Mouse (Mus musculus) liver (tissue): ENCODE data around the gene Col6a6.

Source experiments
- DNase-seq: peaks from one replicate; pipeline ENCODE4 v3.0.0-alpha.2; 2020; ENCODE audit warnings: mixed read lengths

Gene Col6a6

GRCm38 (mm10) chr9:105734651-105735050 lies 93.3 kb downstream of the Col6a6 start:
- no peak for DNase-seq

DNA sequence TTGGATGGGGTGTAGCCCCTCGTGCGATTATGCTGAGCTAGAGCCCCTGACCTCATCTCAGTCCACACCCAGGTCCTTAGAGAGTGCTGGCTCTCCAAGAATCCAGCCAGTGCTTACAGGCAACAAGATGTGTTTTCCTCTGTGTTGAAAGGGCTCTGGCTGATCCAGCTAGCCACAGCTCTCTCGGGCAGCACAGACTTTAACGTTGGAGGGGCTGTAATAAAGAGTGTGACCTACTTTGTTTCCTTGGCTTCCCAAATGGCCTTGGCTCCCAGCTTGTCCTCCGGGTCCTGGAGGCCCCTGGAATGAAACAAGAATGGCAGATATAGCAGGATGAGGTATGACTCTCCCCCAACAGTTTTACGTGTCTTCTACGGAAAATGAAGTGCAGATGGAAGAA lies 96.0 kb downstream of the Col6a6 start:
- DNase-seq = no peak

DNA sequence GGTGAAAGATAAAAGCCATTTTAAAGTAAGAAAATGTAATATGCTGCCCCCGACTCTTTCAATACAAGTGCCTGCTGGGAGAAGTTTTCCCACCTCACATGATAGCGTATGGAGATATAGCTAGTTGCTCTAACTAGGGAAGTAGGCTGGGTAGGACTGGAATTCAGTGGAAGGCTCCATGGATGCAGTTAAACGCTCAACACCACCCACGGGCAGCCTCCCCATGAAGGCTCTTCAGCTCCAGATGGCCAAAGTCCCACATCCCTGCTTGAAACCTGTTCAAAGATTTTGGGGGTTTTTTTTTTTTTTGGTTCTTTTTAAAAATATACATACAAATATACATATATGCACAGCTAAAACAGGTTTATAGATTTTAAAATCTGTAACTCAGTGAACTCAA lies 107.5 kb downstream of the Col6a6 start:
- no peak for DNase-seq

DNA sequence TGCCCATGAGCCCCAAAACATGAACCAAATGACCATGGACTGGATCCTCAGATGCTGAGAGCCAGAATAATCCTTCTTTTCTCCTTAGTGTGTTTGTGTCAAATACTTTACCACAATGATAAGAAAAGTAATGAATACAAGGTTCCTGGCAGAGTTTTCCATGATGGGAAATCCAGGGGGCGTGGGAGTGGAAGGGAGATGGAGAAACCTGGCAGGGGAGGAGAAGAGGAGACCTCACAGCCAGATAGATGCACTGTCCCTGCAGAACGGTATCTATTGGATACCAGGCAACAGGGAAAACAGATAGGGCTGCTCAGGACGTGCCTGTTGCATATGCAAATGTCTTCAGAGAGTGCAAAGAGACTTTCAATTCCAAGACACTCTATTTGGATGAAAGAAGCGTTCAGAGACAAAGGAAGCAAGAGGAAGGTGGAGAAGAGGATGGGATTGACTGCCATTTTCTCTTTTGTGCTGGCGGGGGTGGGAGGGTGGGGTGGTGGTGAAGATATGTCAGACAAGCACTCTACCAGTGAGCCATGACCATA lies 108.0 kb downstream of the Col6a6 start:
- DNase-seq = no peak

DNA sequence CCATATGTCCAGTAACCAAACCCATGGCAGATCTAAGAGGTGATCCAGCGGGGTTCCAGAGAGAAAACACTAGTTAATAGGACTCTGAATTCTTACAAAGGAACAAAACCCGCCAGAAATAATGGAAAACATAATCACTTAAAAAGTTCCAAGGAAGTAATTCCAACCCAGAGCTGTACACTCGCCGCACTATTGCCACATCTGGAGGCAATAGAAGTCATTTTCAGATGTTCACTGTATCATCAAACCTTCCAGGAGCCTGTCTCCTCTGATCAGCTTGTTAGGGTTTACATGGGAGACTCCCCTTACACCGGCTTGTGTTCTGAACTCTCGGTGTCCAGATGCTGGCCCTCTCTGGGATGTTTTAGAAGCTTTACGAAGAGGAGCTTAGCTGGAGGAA lies 108.6 kb downstream of the Col6a6 start:
- DNase-seq = no peak

DNA sequence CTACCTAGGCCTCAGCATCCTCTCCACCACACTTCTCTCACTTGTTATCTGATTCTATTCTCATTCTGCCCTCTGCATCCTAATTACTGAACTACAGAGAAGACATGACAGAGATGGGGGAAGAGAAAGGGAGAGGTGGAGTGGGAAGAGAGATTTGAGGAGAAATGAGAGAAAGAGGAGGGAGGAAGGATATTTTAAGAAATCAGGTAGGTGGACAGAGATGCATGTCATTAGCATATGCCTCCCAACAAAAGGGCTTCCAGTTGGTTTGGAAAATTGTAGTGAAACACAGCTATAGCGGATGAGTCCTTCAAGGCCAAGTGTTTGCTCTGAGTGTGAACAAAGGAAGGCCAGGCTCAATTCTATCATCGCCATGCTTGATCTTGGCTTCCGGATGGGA lies 115.9 kb downstream of the Col6a6 start:
- DNase-seq = no peak

- no peak for DNase-seq
Observed at GRCm38 (mm10) chr9:105705011-105705410, 122.9 kb downstream of the Col6a6 start.

DNA sequence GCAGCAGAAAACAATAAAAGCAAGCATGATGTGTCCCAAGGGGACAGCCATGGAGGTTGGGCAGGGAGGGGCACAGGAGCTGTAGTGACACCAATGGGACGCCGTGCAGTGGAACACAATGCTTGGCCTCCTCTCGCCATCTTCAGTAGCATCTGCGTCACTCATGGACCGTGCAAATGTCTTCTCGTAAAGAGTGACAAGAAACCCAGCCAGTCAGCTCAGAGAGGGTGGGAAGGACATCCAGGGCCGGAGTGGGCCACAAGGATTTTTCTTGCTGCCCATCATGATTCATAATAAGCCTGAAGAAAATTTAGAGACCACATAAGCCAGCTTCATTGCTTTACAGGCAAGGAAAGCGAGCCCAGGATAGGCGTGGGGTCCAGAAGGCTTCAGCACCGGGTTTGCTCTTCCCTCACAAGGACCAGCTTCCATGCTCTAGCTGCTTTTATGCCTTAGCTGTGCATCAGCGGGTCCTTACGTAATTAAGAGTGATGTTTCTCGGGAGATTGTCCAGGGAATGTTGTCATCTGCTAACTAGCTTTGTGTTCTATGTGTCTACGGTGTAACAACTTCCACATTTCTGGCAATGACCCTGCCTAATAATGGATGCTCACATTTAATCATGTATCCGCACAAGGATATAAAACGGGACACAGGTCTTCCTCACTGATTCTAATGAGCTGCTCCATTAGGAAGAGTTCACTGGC lies 123.6 kb downstream of the Col6a6 start:
- DNase-seq = no peak

- DNase-seq = no peak
Observed at GRCm38 (mm10) chr9:105701966-105702365, 126.0 kb downstream of the Col6a6 start.

GRCm38 (mm10) chr9:105700702-105701101 lies 127.3 kb downstream of the Col6a6 start:
- DNase-seq = no peak

- DNase-seq = peak; percentile 31
Observed at GRCm38 (mm10) chr9:105697764-105698396, 130.1 kb downstream of the Col6a6 start.

DNA sequence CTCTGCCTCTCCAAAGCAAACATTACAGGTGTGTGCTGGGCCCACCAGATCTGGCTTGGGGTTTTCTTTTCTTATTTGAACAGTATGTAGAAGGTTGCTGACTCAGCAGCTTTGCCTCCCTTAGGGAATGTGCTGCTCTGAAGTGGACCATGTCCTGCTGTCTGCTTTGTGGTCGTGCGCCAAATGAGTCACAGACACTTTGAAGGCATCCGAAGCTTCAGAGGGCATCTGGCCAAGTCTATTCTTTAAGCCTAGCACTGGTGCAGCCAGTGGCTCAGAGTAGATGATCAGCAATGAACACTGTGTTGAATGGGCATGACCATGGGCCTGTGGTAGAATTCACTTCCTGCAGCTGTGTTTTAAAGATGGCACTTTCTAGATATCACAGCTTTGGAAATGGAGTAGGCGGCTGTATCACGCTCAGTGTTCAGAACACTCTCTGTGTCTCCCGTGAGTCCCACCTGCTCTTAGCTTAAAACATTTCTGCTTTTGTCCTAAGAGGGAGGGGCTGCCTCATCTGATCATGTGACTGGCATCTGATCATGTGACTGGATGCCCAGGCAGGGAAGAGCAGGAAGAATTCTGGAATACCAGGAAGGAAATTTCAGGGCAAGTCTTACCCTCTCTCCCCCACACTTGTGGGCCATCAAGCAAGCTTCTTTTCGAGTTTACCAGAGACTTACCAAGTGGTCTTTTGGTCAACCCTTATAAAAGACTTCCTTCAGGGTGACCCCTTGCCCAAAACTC lies 131.0 kb downstream of the Col6a6 start:
- DNase-seq = no peak

DNA sequence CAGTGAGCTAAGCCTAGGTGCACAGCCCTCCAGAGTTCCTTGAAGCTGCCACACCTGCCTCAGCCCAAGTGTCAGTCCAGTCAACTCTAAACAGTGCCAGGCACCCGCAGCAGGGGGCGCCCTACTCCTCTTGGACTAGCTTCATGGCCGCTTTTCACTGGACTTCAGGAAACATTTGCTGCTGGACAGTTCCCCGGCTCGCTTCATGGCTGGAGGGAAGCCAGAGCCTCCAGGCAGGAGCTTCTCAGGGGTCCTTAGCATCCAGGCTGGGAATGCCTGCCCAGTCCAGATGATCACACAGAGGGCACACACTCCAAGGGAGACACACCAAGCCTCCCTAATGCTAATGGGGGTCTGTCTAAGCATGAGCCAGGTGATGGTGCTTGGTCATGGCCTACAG lies 134.1 kb downstream of the Col6a6 start:
- DNase-seq = peak; percentile 75

DNA sequence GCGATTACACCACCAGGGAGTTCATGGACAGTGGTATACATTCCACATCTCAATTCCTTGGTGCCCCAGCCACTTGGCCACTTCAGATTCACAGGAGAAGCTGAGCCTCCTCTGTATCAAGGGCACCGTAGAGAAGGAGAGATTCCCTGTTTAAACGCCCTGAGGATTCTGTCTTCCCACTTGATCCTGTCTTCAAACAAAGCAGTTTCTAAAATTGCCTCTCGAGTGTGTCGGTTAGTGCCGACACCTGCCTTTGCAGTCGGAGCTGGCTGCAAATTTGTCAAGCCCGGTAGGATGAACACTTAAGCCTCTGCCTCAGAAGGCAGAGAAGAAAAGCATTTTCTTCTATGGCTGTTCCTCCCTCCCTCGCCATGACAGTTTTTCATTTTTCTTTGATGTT lies 134.9 kb downstream of the Col6a6 start:
- DNase-seq = no peak

GRCm38 (mm10) chr9:105692472-105692871 lies 135.5 kb downstream of the Col6a6 start:
- DNase-seq = no peak

- no peak for DNase-seq
Observed at GRCm38 (mm10) chr9:105689485-105689884, 138.5 kb downstream of the Col6a6 start.

GRCm38 (mm10) chr9:105684549-105685165 lies 143.3 kb downstream of the Col6a6 start:
- no peak for DNase-seq

DNA sequence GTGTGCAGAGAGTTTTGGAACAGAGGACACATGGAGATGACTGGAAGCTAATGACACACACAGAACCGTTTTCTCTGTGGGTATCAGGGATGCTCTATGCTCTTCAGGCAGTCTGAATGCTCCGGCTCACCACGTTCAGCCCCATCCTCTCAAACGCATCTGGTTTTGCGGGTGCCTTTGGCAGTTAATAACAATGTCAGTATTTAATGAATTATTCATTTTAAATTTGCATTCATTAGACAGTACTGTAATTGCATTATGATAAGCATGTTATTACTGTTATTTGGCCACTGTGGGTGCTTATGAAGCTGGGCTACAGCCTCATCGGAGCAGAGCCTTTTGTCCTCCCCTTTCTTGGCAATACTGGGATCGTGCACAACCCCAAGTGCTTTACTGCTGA lies 146.6 kb downstream of the Col6a6 start:
- DNase-seq = no peak

DNA sequence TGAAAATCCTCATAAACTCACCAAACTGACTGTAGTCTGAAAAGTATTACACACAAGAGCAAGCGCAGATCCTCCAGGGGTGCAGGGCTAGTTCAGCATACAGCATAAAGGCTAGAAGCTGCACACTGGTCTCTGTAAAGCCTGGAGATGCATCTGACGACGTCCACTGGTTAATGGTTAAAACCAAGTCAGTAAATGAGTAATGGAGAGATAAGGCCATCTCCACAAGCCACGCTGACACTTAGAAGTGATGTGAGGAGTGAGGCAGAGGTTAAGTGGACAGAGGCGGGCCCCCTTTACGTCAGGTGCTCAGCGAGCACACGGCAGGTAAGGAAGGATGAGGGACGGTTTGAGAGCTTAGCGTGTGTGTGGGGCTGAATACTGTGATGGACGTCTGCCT lies 152.0 kb downstream of the Col6a6 start:
- DNase-seq = no peak

DNA sequence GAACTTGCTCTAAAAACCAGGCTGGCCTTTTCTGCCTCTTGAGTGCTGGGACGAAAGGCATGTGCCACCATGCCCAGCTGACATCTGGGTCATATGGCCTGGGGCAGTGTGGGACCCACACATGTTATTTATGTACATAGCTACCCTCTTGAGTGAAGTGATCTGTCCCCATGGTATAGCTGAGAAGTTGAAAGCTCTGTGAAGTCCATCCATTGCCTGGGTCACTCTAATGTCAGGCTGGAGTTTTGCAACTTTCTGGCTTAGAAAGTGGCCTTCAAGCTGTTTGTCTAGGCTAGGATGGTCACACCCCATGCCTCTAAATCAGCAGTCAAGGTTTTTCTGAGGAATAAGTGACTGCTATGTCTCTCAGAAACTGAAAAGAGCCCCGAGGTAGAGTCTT lies 155.9 kb downstream of the Col6a6 start:
- no peak for DNase-seq

- DNase-seq = no peak
Observed at GRCm38 (mm10) chr9:105670916-105671315, 157.0 kb downstream of the Col6a6 start.

DNA sequence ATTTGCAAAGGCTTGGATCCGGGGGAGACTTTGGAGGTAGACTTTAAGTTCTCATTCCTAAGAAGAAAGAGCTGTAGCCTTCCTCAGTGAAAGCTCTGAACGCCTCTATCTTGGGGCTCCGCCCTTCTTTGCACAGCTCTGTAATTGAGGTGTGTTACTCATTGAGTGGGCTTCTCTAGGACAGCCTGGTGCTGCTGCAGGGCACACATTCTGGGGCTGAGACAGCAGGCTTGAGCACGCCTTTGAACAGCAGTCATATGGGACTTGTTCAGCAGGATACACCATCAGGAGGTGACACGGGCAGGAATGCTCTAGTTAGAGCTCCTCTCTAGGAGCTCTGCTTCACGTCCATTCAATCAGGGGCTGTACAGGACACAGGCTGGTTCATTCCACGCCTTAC lies 162.7 kb downstream of the Col6a6 start:
- no peak for DNase-seq

DNA sequence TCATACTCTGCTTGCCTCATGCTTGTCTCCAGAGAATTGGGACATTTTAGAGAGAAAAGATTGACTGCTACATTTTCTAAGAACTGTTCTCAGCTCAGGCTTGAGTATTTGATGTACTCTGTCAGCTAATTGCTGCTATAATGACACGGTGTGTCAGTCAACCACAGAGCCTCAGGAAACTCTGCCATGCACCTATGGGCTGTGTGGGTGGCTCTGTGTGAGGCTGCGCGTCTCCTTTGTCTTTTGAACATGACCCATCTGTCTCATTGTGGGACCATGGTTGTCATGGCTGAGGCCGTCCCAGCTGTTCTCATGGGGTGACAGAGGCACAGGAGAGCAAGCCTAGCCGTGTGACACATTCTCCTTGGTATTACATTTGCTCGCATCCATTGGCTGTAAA lies 168.1 kb downstream of the Col6a6 start:
- DNase-seq = no peak
